In the genomic region with DNA sequence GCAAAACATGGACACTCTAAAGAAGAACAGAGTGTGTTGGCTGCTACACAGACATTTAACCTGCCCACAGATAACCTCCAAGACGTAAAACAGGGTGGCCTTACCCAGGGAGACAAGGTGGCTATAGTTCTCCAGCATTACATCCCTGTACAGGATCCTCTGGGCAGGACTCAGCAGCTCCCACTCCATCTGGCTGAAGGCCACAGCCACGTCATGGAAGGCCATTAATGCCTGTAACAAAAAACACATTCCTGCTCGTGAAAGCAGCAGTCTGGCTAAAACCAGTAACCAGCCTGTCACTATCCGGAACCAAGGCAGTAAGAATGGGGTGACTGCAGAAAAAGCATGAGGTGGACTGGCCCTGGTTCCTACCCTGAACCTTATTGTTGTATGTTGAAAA, we compare ENCODE assay signal across 10 mouse cellular contexts. TPM values are rescaled to one million over a fixed set of nuclear protein-coding genes. Genes with fewer than 3 reads are reported as not detected.
A peak's percentile ranks its signal among the peaks of the same experiment; 100 is the strongest.
DNase-seq lines count a peak whose midpoint lies in the region; ATAC-seq and TF ChIP-seq lines count a peak whose summit lies in the region.
"Had no signal": no experiment of that assay in that cellular context is flagged by ENCODE, and none has a peak within 500 bp of the region (broad histone marks: within the 10 kb centered on the region; RNA-seq: fewer than 3 reads in every experiment).

No protein-coding gene starts in this region.

- TF ChIP-seq POLR2A in kidney, adult 2 months (IDR thresholded peaks at IDR 0.05; ENCODE audit: low read depth, low read length), result no peak

- no peaks in the 10 kb centered on the region for H3K27me3 ChIP-seq in hindbrain, embryonic 13.5 days
- no peaks in the 10 kb centered on the region for H3K27me3 ChIP-seq in hindbrain, embryonic 16.5 days (replicated peaks; ENCODE audit: control insufficient read depth, insufficient read depth, low read length)
- no peaks in the 10 kb centered on the region for H3K27me3 ChIP-seq in kidney, adult 2 months (replicated peaks; ENCODE audit: control insufficient read depth, insufficient read depth, low read length)
- H3K27me3 ChIP-seq in lung, postnatal 0 days (replicated peaks; ENCODE audit: insufficient read depth, low read length), result no peaks in the 10 kb centered on the region

- peaks cover 16% of the 10 kb centered on the region for H3K4me1 ChIP-seq in hindbrain, embryonic 13.5 days (replicated peaks)
- H3K4me1 ChIP-seq in hindbrain, embryonic 16.5 days (ENCODE audit: control insufficient read depth, insufficient read depth, low read depth, low read length), result peaks cover 4% of the 10 kb centered on the region
- no peaks in the 10 kb centered on the region for H3K4me1 ChIP-seq in kidney, adult 2 months (ENCODE audit: control insufficient read depth, insufficient read depth, low read length)
- H3K4me1 ChIP-seq in lung, postnatal 0 days (ENCODE audit: insufficient read depth, low read depth, low read length), result no peaks in the 10 kb centered on the region

- H3K4me3 ChIP-seq in hindbrain, embryonic 13.5 days, result no peak overlapping the region
- H3K4me3 ChIP-seq in hindbrain, embryonic 16.5 days (ENCODE audit: low read length), result no peak overlapping the region
- no peak overlapping the region for H3K4me3 ChIP-seq in kidney, adult 2 months (ENCODE audit: insufficient read depth, low read depth, low read length)
- H3K4me3 ChIP-seq in lung, postnatal 0 days (ENCODE audit: low read depth, low read length), result no peak overlapping the region
- H3K4me3 ChIP-seq: erythroblast, embryonic 14.5 days had no signal

- no peak for TF ChIP-seq EP300 in lung, postnatal 0 days (IDR thresholded peaks at IDR 0.05)

- H3K9me3 ChIP-seq in hindbrain, embryonic 13.5 days, result peaks cover 9% of the 10 kb centered on the region; the same call in 1 of the 2 replicates
- H3K9me3 ChIP-seq in hindbrain, embryonic 16.5 days (ENCODE audit: control insufficient read depth, low read length), result 0 out of 2 replicates have a peak, but pooled peaks cover 2% of the 10 kb centered on the region
- H3K9me3 ChIP-seq in lung, postnatal 0 days (ENCODE audit: low read length), result no peaks in the 10 kb centered on the region
- H3K9me3 ChIP-seq: G1E had no signal

- no peak overlapping the region for H3K4me2 ChIP-seq in hindbrain, embryonic 13.5 days
- H3K4me2 ChIP-seq in hindbrain, embryonic 16.5 days (ENCODE audit: low read length), result no peak overlapping the region
- H3K4me2 ChIP-seq in lung, postnatal 0 days (replicated peaks; ENCODE audit: low read depth, low read length), result no peak overlapping the region

- no peak overlapping the region for H3K9ac ChIP-seq in hindbrain, embryonic 13.5 days
- H3K9ac ChIP-seq in hindbrain, embryonic 16.5 days (ENCODE audit: low read depth, low read length), result no peak overlapping the region
- no peak overlapping the region for H3K9ac ChIP-seq in lung, postnatal 0 days (replicated peaks; ENCODE audit: low read depth)

- DNase-seq in adrenal gland, postnatal 14 days, result peak; percentile 62
- peak; percentile 85 for DNase-seq in kidney, adult 2 months
- peak; percentile 53 for DNase-seq in lung, postnatal 0 days (ENCODE audit: low spot score)
- DNase-seq in retina, postnatal 1 day, result no peak

- H3K36me3 ChIP-seq in hindbrain, embryonic 13.5 days, result peaks cover 42% of the 10 kb centered on the region
- H3K36me3 ChIP-seq in hindbrain, embryonic 16.5 days (ENCODE audit: control insufficient read depth, insufficient read depth, low read length), result peaks cover 20% of the 10 kb centered on the region
- H3K36me3 ChIP-seq in kidney, adult 2 months (ENCODE audit: control insufficient read depth, insufficient read depth, low read length), result peaks cover 5% of the 10 kb centered on the region; the same call in 1 of the 2 replicates
- H3K36me3 ChIP-seq in lung, postnatal 0 days (ENCODE audit: insufficient read depth, low read length), result peaks cover 7% of the 10 kb centered on the region; the same call in 1 of the 2 replicates

- no peak for TF ChIP-seq CTCF in kidney, adult 2 months (conservative IDR thresholded peaks at IDR 0.05; ENCODE audit: insufficient read depth, insufficient read length, low read depth, low read length)
- no peak for TF ChIP-seq CTCF in lung, postnatal 0 days (IDR thresholded peaks at IDR 0.05)

- 67% methylated on average over 4 of the region's 4 CpGs for WGBS in hindbrain, embryonic 13.5 days
- 67% methylated on average over 4 of the region's 4 CpGs for WGBS in hindbrain, embryonic 16.5 days
- 51% methylated on average over 4 of the region's 4 CpGs for WGBS in kidney, adult 2 months
- 53% methylated on average over 4 of the region's 4 CpGs for whole genome bisulfite sequencing in lung, postnatal 0 days

- ATAC-seq in hindbrain, embryonic 13.5 days (ENCODE audit: low FRiP score), result no peak
- no peak for ATAC-seq in hindbrain, embryonic 16.5 days
- peak; percentile 49 for ATAC-seq in lung, postnatal 0 days
- ATAC-seq in CD4-positive, CD25-positive, alpha-beta regulatory T cell, adult 4 months, result no peak
- ATAC-seq in monocyte, adult 5-6 weeks (replicated peaks; ENCODE audit: insufficient number of reproducible peaks, low FRiP score, low TSS enrichment, poor library complexity, severe bottlenecking), result no peak

- H3K27ac ChIP-seq in hindbrain, embryonic 13.5 days, result peak overlapping the region; percentile 56
- H3K27ac ChIP-seq in hindbrain, embryonic 16.5 days (ENCODE audit: low read depth, low read length), result no peak overlapping the region
- 0 out of 2 replicates have a peak overlapping the region, but pooled peaks have one; percentile 9 for H3K27ac ChIP-seq in kidney, adult 2 months (ENCODE audit: insufficient read depth, low read depth, low read length)
- no peak overlapping the region for H3K27ac ChIP-seq in lung, postnatal 0 days (ENCODE audit: low read length)

RNA-seq across cellular contexts. Expression of gene Zfp169, which starts 14.6 kb away (rescaled TPM):
- 7.6 and 8.2 TPM in 2 replicates for polyA plus RNA-seq in hindbrain, embryonic 13.5 days (2015; fragmentation: Nextera tagmentation; extraction: Ambion mirVana)
- 5.7 and 7.7 TPM in 2 replicates for polyA plus RNA-seq in hindbrain, embryonic 16.5 days (2015; fragmentation: Nextera tagmentation; extraction: Ambion mirVana)
- total RNA-seq in adrenal gland, postnatal 14 days (2021), result 6.7 and 9.1 TPM in 2 replicates
- polyA plus RNA-seq in kidney, adult 2 months (2012; rRNA removed), result 5.3 and 5.9 TPM in 2 replicates
- 1.3 and 1.6 TPM in 2 replicates for polyA plus RNA-seq in lung, postnatal 0 days (2015; fragmentation: Nextera tagmentation; extraction: Ambion mirVana)
- 10 to 100 TPM; 14.7 to 18.3 TPM for polyA plus RNA-seq in CD4-positive, CD25-positive, alpha-beta regulatory T cell, adult 4 months (2017; shearing (Covaris generic))
- total RNA-seq in monocyte, adult 5-6 weeks (2017), result 6.1 to 31.0 TPM (median 8.3 TPM) in 3 replicates

RNA-seq across cellular contexts. Expression of gene A830005F24Rik, which starts 14.7 kb away (rescaled TPM):
- 3.6 and 4.4 TPM in 2 replicates for polyA plus RNA-seq in hindbrain, embryonic 13.5 days (2015; fragmentation: Nextera tagmentation; extraction: Ambion mirVana)
- 3.0 and 4.0 TPM in 2 replicates for polyA plus RNA-seq in hindbrain, embryonic 16.5 days (2015; fragmentation: Nextera tagmentation; extraction: Ambion mirVana)
- not detected in 2 replicates for total RNA-seq in adrenal gland, postnatal 14 days (2021)
- polyA plus RNA-seq in kidney, adult 2 months (2012; rRNA removed), result not detected in 2 replicates
- 0.41 TPM in 1 of 2 replicates, not detected in the other for polyA plus RNA-seq in lung, postnatal 0 days (2015; fragmentation: Nextera tagmentation; extraction: Ambion mirVana)
- 1 to 10 TPM; 3.5 to 4.5 TPM for polyA plus RNA-seq in CD4-positive, CD25-positive, alpha-beta regulatory T cell, adult 4 months (2017; shearing (Covaris generic))
- total RNA-seq in monocyte, adult 5-6 weeks (2017), result 0.95 to 1.7 TPM (median 1.3 TPM) in 3 replicates
- polyA plus RNA-seq: erythroblast, embryonic 14.5 days had no signal

Comparison
In these comparisons a context has a peak if more than half of its experiments do, and no peak if none do; other contexts are left out.
1. H3K27ac ChIP-seq: peak in hindbrain, embryonic 13.5 days (single experiment) and kidney, adult 2 months (single experiment); none in hindbrain, embryonic 16.5 days (single experiment) and lung, postnatal 0 days (single experiment).